Mouse (Mus musculus) spleen, postnatal 10 days (tissue): ENCODE results near the gene Mapre3.
"Not testable (repeated sequence)": the region's sequence is repeated elsewhere in the genome, so short reads cannot be mapped to it uniquely, and the experiment has no call there.

Source experiments
- DNase-seq, 2 experiments: peaks; one replicate each; pipeline ENCODE4 v3.0.0; 2021 to 2022; ENCODE audit warnings: low spot score in 2 of 2

Mapre3 gene

DNA sequence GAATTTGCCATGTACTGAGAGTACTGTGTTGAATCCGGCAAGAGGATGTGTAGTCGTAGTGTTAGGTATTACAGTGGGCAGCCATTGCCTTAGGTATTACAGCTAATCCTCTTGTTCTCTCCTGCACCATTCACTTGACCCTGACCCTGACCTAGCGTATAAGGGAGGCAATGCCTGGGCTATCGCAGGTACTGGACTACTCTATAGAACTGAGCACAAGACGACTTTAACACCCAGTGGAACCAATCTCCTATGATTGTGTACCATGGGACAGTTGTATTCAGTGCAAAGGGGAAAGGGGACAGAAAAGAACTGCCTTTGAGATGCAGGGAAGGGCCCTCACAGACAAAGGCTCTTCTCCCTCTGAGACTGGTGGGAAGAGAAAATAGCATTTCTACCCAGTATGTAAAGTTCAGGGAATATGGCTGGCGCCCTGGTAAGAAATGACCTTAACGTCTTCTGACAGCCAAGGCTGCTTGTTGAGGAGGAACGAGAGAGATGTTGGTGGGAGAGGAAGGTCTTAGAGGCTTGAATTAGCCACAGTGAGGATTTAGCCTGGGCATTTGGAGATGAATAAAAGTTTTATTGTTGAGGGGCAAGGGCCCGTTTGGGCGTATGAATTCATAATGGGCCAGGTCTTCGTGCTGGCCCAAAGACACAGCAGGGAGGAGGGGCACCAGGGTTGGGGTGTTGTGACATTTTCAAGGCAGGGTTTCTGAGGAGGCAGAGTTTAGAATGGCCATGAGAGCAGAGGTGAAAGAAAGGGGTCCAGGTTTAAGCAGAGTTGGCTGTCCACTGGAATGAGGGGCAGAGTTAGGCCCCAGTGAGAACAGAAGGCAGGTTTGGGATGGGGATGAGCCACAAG lies 9.9 kb downstream of the Mapre3 start:
- no peak for DNase-seq

DNA sequence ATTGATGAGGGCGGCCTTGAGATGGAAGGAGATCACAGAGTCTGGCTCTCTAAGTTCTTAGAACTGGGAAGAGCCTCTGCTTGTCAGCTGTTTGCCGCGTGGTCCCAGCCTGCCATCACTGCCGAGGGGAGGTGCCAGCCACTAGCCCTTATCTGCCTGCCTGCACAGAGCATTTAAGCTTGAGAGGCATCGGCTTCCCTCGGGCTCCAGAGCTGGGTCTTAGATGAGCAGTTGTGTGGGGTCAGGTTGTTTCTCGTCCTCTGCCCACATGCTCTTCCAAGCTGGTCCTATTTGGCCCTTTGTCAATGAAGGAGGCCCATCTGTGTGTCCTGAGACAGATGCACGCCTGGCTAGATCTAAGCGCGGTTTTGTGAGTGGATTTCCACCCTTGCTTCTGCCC lies 10.7 kb downstream of the Mapre3 start:
- no peak for DNase-seq

DNA sequence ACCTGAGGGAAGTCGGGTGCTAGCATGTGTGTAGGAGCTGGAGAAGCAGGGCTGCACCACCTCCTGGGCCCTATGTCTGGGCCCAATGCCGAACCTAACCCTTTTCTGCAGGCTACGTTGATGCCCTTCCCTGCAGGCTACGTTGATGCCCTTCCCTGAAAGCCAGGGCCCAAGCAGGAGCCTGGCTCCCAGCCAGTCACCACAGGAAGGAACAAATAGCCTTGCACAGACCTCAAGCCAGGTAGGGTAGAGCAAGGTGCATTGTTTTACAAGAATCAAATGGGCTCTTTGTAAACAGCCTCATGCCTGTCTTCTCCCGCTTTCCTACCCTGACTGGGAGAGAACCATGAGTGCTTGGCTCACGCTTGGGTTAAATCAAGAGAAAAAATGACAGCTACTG lies 11.4 kb downstream of the Mapre3 start:
- no peak for DNase-seq

DNA sequence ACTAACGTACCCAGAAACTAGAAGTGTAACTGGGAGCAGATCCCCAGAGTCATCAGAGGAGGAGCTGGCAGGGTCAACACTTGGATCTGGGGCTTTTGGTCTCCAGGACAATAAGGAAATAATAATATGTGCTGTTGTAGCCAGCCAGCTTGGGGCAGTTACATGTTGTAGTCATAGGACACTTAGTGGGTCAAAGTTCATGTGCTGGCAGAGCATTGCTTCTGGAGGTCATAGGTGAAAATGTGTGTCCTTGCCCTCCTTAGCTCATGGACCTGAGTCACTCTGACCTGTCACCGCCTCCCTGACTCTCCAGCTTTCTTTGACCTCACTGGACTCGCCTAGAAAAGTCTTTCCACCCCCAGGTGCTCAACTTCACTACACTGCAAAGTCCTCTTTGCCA lies 19.0 kb downstream of the Mapre3 start:
- DNase-seq, result no peak

DNA sequence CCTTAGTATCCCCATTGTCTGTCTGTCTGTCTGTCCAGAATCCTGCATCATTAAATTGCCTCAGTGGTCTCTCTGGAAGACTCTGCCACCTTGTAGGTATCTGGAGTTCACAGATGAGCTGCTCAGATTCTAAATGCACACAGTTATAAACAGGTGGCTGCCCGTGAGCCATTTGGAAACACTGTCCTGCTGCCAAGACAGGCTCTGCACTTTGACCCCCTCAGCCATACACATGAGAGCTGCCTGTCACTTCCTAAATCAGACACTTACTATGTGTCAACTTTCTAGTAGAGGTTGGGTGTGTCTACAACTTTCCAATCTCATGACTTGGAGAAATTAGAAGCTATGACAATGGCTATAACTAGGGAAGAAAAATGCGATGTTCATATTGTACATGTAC lies 25.3 kb downstream of the Mapre3 start:
- no peak for DNase-seq

DNA sequence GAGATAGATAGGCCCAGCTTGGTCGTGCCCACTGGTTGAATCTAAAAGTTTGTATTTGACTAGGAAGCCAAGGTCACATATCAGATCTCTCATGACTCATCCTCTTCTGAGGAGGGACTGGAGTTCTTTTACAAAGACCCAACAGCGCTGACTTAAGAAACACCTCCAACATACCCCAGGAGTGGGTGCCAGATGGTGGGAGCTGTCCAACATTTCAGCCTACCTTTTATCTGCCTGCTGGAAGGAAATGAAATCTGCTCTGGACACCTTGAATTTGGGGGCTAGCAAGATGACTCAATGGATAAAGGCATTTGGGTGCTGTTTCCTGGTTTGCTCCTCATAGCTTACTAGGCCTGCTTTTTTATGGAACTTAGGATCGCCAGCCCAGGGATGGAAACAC lies 27.5 kb downstream of the Mapre3 start:
- DNase-seq, result no peak

DNA sequence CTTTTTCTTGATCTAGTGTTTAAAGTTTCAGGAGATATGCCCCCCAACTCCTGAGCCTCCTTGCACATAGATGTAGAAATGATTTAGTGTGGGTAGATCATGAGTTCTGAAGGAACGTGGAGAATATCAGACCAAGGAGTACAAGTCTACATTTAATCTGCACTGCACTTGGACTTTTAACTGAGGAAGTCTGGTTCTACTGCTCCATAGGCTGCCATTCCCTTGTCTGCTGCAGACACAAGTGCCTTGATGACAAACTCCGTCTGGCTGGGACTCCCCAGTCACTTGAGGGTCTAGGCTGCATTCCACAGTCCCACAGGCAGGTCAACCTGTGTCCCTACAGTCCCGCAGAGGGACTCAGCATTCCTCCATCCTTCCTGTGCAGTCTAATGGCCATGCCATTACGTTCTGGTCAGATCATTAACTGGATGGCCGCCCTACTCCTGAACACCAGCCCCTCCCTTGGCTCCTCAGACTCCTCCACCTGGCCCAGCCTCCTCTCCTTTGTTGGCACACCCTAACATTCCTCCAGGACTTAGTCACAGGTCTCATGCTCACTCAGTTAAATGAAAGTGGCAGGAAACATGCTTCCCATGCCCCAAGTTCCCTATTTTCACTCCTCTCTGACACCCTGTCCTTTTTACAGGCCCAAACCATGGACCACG lies 35.6 kb downstream of the Mapre3 start:
- DNase-seq, result no peak

DNA sequence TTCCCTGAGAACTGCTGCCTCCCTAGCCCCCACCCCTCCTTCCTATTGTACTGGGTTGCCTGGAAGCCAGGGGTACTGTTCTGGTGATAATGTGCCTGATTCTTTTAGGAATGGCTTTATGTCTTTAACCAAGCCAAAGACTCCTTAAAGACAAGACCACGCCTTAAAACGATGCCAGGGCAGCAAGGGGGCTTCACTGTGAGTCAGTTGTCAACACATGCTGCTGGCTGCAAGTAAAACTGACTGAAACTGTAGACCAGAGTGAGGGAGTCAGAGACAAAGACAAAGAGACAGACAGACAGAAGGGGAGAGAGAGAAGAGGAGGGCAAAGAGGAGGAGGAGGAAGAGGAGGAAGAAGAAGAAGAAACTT lies 36.1 kb downstream of the Mapre3 start:
- DNase-seq, result no peak

DNA sequence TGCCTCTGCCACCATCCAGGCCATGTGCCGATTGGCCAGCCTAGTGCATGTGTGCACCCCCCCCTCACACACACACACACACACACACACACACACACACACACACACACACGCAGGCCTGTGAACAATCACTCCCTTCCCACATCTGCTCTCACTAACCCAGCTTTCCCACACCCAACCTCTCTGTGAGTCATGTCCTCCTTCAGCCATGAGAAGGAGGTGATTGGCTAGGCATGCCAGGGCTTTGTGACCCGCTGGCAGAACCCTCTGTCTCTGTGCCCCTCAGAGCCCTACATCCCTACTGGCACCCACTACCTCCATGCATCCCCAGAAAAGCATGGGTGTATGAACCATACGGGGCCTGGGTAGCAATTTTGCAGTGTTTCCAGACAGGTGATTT lies 39.1 kb downstream of the Mapre3 start:
- no peak for DNase-seq

DNA sequence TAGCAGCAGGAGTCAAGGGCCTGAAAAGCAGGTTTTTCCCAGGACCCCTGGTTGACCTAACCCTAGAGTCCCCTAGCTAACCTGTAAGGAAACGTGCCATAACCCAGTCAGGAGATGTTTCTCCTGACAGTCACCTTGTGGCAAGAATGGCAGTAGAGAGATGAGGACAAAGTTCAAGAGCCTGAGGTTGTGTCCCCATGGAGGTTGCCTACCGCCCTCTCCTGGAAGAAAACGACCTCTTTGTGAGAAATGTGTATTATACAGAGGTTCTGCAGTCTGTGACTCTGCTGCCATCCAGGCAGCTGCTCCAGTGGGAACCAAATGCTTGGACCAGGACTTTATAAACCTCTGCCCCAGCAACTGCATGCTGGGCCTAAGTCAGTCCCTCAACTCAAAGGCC lies 41.2 kb downstream of the Mapre3 start:
- no peak for DNase-seq

DNA sequence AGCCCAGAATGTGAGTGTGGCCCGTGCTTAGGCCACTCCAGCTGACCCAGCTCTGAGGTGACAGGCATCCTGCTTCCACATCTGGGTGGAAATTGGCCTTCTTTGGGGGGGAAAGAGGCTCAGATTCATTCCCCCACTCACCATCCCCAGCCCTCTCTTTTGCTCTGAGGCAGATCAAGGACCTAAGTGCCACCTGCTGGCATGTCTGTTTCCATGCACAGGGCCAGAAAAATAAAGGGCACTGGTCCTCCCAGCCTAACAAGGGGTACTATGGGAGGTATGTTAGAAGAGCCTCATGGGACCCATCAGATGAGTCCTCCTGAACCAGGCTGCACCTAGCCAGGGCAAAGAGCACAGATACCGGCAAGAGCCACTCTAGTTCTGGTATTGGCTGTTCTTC lies 41.7 kb downstream of the Mapre3 start:
- no peak for DNase-seq

DNA sequence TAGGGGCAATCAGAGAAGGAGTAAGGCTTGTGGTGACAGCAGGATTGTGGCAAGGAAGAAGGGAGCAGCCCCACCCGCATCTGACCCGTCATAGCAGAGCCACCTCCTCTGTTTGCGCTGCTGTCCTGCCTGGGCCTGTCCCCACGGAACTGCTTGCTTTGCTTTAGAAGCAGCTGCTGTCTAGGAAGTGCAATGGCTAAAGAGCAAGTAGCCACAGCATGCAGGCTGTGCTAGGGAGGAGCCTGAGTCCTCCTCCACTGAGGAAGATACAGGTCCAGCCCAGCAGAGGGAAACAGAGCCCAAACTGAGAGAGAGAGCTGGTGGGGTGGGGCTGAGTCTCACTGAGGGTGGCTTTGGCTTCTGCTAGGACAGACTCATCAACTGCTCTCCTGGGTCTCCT lies 49.4 kb downstream of the Mapre3 start:
- peak in 1 of 2 experiments; percentile 51 for DNase-seq

DNA sequence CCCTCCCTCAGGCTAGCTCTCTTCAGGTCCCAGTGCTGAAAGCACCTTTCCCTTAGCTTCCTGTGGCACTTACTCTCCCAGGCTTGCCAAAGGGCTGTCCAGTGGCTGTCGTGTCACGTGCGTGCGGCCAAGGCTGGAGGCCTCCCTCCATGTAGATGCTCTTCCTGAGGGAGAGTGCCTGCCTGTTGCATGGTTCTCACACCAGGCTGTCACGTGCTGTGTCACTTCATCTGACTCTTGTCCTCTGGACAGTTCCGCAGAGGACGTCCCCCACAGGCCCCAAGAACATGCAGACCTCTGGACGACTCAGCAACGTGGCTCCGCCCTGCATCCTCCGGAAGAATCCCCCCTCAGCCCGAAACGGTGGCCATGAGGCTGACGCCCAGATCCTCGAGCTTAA lies 49.9 kb downstream of the Mapre3 start:
- DNase-seq, result no peak

DNA sequence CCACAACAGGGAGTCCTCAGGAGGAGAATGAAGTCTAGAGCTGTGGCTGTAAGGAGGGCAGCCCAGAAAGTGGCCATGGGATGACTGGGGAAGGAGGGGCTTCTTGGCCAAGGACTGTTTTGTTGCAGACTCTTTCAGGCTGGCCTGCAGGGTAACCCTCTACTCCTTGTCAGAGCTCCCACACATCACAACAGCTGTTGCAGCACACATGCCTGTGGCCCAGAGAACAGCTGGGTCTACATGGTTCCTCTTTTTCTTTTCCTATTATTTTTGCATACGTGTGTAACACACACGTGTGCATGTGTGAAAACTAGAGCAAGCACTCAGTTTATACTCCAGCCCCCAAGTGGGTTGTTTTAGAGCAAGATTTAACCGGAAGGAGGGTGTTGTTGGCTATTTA lies 52.4 kb downstream of the Mapre3 start:
- DNase-seq, result peak in 1 of 2 experiments; percentile 48

DNA sequence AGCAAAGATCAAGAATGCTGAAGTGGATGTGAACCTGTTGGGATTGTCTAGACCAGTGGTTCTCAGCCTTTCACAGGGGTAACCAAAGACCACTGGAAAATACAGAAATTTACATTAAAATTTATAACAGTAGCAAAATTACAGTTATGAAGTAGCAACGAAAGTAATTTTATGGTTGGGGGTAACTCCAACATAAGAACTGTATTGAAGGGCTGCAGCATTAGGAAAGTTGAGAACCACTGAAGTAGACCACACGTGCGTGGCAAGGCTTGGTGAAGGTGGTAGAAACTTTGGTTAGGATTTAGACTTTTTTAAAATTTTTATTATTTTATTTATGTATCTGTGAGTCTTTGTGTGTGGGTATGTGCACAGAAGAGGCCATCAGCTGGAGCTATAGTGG lies 53.3 kb downstream of the Mapre3 start, which contains the start of gene Tmem214:
Gene Tmem214, plus strand, starts transcription at position 301 of the 400 bp plus-strand sequence.
- DNase-seq, result no peak

DNA sequence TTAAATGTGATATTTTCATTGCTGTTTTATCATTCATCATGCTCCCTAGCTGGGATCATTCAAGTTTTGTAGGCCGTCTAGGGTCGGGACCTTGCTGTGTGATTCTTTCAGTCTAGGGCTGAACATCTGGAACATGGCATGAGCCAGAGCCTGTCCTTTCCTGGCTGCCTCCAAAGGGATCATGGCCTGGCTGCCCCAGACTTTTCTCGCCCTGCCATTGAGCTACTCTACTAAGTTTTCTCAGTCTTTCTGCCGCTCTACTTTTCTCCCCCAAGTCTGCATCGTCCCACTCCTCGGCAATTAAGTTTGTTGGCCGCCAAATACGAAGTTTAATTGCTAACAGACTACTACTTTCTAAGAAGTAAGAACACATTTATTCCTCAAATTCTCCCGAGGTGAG lies 54.5 kb downstream of the Mapre3 start:
- DNase-seq, result no peak

DNA sequence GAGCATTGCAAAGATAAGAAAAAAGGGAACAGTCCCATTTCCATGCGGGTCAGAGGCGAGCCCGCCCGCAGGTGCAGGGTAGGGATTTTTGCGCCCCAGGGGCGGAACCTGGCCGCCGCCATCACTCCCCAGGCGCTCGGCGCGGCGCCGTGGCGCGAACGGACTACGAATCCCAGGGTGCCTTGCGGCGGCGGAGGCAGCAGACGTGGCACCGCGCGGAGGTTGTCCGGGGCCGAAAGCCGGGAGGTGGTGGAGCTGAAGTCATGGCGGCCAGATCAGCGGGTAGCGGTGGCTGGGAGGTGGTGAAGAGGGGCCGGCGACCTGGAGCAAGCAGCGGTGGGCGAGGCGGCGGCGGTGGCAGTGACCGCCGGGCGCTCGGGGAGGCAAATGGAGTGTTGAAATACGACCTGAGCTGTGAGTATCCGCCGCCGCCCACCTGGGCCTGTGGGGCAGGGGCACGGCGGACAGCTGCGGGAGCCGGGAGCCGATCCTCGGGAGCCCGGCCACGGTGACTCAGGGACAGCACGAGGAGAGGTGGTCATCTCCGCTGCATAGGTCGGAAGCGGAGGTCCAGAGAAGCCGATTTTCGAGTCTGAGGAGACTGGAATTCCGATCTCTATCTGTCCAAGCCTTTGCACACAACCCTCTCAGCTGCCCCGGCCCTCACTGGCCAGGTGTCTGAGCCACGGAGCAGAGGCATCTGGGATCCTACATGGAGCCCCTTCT lies 55.1 kb downstream of the Mapre3 start:
- DNase-seq, result peak; percentile 92 to 97

DNA sequence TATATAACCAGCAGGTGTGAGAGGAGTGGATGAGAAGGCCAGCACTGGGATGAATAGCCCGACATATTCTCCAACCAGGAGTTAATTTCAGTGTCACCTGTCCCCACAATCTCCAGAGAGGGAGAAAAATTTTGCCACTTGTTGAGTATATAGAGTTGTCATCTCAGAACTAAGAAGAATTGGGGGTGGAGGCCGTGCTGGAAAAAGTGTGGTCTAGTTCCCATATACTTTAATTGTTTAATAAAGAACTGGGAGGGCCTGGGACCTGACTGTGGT lies 55.6 kb downstream of the Mapre3 start:
- no peak for DNase-seq

DNA sequence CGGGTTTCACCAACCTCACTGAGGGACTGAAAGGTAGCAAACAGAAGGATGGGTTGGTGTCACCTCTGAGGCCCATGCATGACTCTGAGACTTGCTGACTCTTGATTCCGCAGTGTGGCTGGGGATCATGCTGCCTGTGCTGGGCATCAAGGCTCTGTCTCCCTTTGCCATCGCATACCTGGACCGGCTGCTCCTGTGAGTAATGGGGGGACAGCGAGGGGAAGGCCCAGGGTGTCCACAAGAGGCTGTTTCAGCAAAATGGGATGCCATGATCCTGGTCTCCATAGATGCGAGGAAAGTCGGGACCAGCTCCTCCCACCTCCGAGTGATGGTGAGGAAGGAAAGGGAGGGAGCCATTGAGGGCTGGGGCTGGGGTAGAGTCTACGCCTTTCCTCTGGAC lies 58.1 kb downstream of the Mapre3 start:
- no peak for DNase-seq

DNA sequence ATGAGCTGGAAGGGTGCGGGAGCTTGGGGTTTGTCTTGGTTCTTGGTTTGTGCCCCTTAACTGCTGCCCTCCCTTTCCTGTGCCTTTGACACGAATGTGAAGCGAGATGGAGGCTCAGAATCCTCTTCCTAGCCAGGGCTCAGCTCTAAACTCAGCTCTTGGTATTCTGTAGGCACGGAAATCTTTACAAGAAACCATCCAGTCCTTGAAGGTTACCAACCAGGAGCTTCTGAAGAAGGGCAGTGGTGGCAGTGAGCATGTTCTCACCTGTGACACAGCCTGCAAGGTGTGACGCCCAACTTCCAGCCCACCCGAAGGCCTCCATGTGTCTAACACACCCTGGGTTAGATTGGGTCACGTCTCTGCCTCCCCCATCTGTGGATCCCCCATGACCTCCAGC lies 59.9 kb downstream of the Mapre3 start:
- DNase-seq, result no peak

DNA sequence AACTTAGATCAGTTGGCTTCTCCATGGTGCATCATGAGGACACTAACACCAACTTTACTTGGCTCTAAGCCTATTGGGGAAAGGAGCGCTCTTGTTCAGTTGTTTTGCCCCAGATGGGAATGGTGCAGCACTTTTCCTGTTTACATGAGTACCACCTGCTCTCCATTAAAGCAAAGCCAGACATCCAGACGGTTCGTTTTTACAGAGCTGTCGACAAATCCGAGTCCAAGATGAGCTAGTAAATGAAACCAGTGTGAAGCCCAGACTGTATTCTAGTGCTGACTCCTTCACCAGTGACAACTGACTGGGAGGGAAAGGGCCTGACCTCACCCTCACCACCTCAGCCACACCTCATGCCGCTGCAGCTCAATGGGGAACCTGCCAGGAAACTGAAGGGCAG lies 64.2 kb downstream of the Mapre3 start:
- DNase-seq, result no peak

DNA sequence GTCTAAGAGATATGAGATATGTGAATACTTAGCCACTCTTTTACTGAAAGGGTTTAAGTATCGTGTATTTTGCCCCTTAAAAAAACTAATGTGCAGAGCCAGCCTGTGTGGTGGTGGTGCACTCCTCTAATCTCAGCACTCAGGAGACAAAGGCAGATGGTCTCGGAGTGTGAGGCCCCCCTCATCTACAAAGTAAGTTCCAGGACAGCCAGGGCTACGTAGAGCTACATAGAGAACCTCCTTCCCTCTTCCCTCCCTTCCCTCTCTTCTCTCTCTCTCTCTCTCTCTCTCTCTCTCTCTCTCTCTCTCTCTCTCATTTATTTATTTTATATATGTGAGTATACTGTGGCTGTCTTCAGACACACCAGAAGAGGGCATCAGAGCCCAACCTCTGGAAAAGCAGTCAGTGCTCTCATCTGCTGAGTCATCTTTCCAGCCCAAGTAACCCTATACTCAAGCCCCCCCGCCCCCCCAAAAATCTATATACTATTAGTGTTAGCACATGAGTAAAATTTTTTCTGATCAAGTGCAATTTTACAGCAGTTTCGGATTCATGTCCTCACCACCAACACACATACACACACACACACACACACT lies 65.0 kb downstream of the Mapre3 start:
- no peak for DNase-seq

DNA sequence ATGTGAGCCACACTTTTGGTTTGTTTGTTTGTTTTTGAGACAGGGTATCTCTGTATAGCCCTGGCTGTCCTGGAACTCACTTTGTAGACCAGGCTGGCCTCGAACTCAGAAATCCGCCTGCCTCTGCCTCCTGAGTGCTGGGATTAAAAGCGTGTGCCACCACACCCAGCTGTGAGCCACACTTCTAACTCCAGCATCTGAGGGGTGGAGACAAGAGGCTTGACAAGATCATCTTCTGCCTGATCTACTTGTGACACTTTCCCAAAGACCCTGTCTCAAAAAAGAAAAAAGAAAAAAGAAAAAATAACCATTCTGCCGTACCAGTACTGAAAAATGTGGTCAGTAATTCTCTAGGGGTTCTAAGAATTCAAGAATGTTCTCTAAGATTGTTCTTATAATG lies 67.4 kb downstream of the Mapre3 start:
- not testable (repeated sequence) for DNase-seq
